In the genomic region with DNA sequence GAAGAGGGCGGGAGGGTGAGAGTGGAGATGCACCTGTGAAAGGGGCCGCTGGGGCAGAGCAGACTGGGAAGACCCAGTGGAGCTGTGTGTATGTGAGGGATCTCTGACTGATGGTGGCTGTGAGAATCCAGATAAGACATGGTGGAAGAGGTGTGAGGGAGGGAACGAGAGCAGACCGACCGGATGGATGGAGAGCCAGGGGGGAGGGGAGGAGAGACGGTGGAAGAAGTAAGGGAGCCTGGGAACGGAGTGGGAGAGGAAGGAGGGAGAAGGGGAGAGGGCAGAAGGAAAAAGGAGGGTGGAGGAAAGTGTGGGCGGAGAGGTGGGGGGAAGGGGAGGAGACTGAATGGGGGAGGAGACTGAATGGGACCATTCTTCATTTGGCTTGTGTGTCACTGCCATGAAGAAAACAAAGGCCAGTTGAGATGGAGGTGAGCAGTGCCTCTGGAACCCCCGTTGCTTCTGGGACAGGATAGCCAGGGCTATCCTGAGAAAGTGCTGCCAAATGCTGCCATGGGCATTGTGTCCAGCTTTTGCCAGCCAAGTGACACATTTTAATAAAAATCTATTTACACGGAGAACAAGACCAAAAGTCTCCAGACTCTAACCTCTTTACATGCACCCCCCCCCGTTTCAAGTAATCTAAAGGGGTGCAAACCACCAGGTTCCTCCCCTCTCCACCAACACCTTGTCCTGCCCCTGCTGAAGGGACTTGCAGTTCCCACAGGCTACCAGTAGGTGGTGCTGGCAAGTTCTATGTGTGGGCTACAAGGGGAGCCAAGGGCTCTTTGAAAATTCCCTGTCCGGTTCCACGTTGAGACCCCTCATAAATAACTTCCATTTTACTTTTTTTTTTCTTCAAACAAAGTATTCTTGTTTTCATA, we compare ENCODE assay signal across 8 mouse cellular contexts.
DNase-seq lines count a peak whose midpoint lies in the region; ATAC-seq and TF ChIP-seq lines count a peak whose summit lies in the region.

No protein-coding gene starts in this region.

- intact Hi-C loops in left cerebral cortex, adult 2 months (cut with DNase I): loop anchor here (1.0 to 10.0 kb wide), 2 partner anchors 182 to 278 kb away; no protein-coding TSS in a partner anchor

- peak; percentile 95 for TF ChIP-seq CTCF in left cerebral cortex, adult 2 months (IDR thresholded peaks at IDR 0.05)

- ATAC-seq in megakaryocyte, adult 5-6 weeks (ENCODE audit: poor library complexity, severe bottlenecking): peak; percentile 73

- H3K27ac ChIP-seq in left cerebral cortex, adult 2 months: no peak overlapping the region

- H3K4me3 ChIP-seq in left cerebral cortex, adult 2 months: no peak overlapping the region

- DNase-seq in WW6 (ENCODE audit: low read depth, low spot score): peak; percentile 38
- peak; percentile 93 to 95 for DNase-seq in cerebellum, postnatal 10 days
- peak; percentile 70 for DNase-seq in gastrocnemius, adult 18-20 months (ENCODE audit: low spot score)
- DNase-seq in hindlimb bud, embryonic 11.5 days (ENCODE audit: extremely low spot score, low read depth, low spot score): peak; percentile 90
- peak; percentile 65 to 78 for DNase-seq in left cerebral cortex, adult 2 months (ENCODE audit: extremely low spot score in 1 of 2, low spot score in 2 of 2)
- DNase-seq in right cerebral cortex, postnatal 14 days: peak; percentile 76
- DNase-seq in urinary bladder, postnatal 25 days (ENCODE audit: low spot score): peak; percentile 77

Comparison
In these comparisons a context has a peak if more than half of its experiments do, and no peak if none do; other contexts are left out.
1. DNase-seq: peak in every context shown above with its lines; median percentile 94 in cerebellum, postnatal 10 days; 90 in hindlimb bud, embryonic 11.5 days; 77 in urinary bladder, postnatal 25 days; 76 in right cerebral cortex, postnatal 14 days; 72 in left cerebral cortex, adult 2 months; 70 in gastrocnemius, adult 18-20 months; 38 in WW6.